Mouse (Mus musculus) cerebellum, postnatal 36 days (tissue): ENCODE measurements at regions not wholly inside any gene's neighbourhood (a gene's known extent, or its start where the extent isn't known, plus 50 kb on each side); places are given as distances from the start of the nearest gene placed in this dataset.

Experiments
- DNase-seq, 2 experiments: peaks; one replicate each; pipeline ENCODE4 v3.0.0; 2021 to 2022; ENCODE audit warnings: mixed read lengths in 2 of 2

GRCm38 (mm10) chr3:47866061-47866460 is 1418.0 kb upstream of the Pabpc4l start:
- peak; percentile 10 to 20 for DNase-seq

DNA sequence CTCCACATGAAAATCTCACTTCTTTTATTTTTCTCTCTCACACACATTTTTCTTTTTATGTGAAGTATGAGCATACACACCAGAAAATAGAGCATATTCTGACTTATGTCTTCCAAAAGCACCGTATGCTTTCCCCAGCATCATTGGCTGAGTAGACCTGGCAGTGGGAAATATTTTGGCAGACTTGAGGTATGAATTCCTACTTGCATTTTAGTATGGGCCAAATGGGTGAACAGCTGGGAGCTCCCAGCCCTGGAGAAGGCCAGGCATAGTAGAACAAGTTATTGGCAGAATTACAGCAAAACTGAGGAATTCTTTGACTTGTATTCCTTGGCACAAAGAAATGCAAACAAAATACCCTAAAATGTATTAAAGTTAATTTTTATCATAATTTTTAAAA is 1415.6 kb upstream of the Pabpc4l start:
- peak; percentile 38 to 43 for DNase-seq

DNA sequence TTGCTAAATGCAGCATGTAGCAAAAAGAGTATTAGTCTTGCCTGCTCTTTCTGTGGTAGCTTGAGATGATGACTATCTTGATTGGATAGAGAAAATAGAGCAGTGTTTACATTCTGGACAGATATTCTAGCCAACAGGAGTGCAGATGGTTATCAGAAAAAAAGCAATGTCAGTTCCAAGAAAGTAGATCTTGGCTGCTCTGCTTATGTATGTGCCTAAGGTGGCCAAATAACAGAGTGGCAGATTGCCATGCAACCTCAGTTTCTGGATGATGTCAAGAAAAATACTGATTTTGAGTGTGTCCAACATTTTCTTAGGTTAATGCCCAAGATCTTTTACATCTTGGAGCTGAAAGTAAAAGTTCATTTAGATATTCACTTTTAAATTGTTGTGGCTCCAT is 1397.6 kb upstream of the Pabpc4l start:
- peak; percentile 11 to 16 for DNase-seq

- DNase-seq = no peak
Measured at GRCm38 (mm10) chr3:47836541-47837240, 1388.7 kb upstream of the Pabpc4l start.

GRCm38 (mm10) chr3:47818361-47818760 is 1370.3 kb upstream of the Pabpc4l start:
- DNase-seq = no peak

- DNase-seq = no peak
Measured at GRCm38 (mm10) chr3:47817564-47817963, 1369.5 kb upstream of the Pabpc4l start.
